Mouse (Mus musculus) G1E-ER4 (cell line): Measurements from ENCODE around the gene Slit3. TPM values are rescaled to one million over a fixed set of nuclear protein-coding genes. Genes with fewer than 3 reads are reported as not detected.

Experiments
- GATA1 ChIP-seq: IDR thresholded peaks from one replicate; pipeline ENCODE4 v1.8.0; 2012; ENCODE audit warnings: low read length, inconsistent platforms
- polyA plus RNA-seq: library from polyadenylated mRNA; stranded (reverse); fragments of >175 nt; gene quantifications from 2 replicates; pipeline ENCODE4 v1.2.3, GENCODE M21; 2012

The Slit3 gene
- polyA plus RNA-seq, 1 experiment, result not detected

GRCm38 (mm10) chr11:35155281-35155680 lies 34.3 kb downstream of the Slit3 start:
- no peak for TF ChIP-seq GATA1

DNA sequence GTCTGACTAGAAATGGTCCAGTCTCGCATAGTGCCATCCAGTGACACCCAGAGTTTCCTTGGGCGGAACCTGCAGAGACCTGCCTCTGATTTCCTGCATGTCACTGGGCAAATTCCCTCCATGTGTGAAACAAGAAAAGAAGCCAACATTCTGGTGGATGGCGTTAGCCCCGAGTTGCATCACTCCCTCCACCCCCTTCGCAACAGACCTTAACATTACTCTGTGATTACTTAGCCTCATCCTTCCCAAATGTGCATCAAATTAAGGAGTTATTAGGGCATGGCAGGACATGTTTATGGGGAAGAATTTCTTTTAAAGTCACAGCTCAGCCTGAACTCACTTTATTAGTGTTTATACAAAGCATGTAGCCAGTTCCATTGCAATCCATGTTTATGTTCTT lies 35.7 kb downstream of the Slit3 start:
- TF ChIP-seq GATA1, result no peak

GRCm38 (mm10) chr11:35160682-35161211 lies 39.7 kb downstream of the Slit3 start:
- no peak for TF ChIP-seq GATA1

DNA sequence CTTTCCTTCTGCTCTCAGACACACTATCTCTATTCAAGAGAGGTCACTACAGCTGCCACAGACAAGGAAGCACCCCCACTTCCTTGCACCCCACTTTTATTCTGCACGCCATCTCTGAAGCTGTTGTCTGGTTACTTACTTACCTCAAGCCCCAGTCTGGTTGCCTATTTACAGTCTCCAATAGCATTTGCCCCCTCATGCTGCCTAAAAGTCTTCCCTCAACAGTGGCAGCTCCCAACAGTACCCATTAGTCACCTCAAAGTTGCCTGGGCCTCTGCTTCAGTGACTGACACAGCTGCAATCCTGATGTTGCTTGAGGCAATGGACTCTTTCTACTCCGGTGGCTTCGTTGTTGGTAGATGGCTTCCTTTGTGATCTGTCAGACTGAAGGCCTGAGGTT lies 42.4 kb downstream of the Slit3 start:
- no peak for TF ChIP-seq GATA1

- TF ChIP-seq GATA1, result no peak
Observed at GRCm38 (mm10) chr11:35167176-35167575, 46.2 kb downstream of the Slit3 start.

DNA sequence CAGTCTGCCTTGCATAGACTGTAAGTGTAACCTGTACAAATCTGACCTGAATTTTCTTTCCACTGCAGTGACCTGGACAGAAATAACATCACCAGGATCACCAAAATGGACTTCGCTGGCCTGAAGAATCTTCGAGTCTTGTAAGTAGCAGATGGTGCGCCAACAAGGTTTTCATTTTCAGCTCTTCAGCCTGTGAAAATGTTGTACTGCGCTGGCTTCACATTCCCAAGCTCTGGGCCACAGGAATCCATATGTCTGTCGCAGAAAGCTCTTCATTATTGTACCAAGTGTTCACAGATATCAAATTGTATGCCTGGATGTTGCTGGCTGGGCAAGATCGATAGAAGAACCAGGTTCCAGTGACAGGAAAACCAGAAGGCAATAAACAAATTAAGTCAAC lies 50.5 kb downstream of the Slit3 start:
- no peak for TF ChIP-seq GATA1

DNA sequence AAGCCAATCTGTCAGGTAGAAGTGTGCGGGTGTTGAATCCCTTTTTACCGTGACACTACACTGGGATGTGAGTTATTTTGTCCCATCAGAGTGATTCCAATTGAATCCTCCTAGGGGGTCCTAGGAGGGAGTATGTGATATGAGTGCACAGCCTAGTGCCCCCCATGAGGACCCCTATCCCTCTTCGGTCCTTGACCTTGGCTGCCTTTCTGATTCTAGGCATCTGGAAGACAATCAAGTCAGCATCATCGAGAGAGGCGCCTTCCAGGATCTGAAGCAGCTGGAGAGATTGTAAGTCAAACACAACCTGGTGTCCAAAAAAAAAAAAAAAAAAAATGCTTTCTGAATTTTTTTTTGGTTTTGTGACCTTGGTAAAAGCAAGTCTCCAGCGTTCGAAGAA lies 56.5 kb downstream of the Slit3 start:
- TF ChIP-seq GATA1, result no peak

- TF ChIP-seq GATA1, result no peak
Observed at GRCm38 (mm10) chr11:35178144-35178817, 57.3 kb downstream of the Slit3 start.

- TF ChIP-seq GATA1, result no peak
Observed at GRCm38 (mm10) chr11:35179305-35179704, 58.3 kb downstream of the Slit3 start.

DNA sequence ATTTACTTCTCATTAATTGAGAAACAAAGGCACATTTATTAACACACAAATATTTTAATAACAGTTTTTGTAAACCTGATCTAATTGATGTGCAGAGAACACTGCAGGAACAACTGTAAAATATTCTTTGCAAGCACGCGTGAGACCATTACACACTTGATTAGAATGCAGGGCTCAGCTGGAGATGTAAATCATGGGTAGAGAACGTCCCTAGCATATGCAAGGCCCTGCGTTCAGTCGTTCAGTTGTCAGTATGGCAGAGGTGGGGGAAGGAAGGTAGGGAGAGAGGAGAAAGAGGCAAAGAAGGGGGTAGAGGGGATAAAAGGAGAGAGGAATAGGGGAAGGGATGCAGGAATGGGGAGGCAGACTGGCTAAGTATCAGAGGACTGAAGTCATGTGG lies 61.9 kb downstream of the Slit3 start:
- TF ChIP-seq GATA1, result no peak

- TF ChIP-seq GATA1, result no peak
Observed at GRCm38 (mm10) chr11:35194826-35195225, 73.8 kb downstream of the Slit3 start.

DNA sequence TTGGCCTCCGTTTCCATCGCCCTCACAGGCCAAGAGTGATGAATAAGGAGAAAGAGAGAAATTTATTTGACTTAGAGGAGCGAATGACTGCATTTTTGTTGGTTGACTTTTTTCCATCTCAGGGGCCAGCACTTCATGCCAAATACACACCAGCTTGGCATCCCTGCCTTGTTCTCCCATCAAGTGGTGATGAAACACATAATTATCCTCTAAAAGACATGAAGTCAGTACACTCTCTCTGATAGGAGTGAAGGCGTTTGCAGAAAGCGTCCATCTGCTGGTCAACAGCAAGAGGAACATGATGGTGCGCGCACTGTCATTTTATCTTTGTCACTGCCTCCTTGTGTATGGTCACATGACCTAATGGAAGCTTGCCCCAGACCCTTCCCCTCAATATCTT lies 75.8 kb downstream of the Slit3 start:
- no peak for TF ChIP-seq GATA1

- TF ChIP-seq GATA1, result no peak
Observed at GRCm38 (mm10) chr11:35198537-35199088, 77.6 kb downstream of the Slit3 start.

GRCm38 (mm10) chr11:35202332-35202731 lies 81.3 kb downstream of the Slit3 start:
- no peak for TF ChIP-seq GATA1

- no peak for TF ChIP-seq GATA1
Observed at GRCm38 (mm10) chr11:35203673-35204072, 82.6 kb downstream of the Slit3 start.

DNA sequence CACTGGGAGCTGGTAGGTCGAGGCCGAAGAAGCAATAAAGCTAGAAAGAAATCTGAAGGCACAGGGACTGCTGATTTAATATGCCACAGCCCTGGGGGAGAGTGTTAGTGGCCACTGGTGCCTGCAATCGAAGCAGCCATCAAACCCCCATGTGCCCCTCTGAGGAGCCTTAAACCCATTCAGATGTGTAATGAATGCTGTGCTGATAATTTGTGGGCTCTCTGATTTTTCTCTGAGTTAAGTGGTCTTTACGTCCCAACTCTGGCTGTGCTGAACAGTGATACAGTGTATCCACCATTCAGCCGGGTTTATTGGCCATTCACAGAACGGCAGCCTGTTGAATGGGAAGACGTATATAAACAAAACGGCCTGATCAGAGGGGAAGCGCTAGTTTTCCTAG lies 83.1 kb downstream of the Slit3 start:
- no peak for TF ChIP-seq GATA1

DNA sequence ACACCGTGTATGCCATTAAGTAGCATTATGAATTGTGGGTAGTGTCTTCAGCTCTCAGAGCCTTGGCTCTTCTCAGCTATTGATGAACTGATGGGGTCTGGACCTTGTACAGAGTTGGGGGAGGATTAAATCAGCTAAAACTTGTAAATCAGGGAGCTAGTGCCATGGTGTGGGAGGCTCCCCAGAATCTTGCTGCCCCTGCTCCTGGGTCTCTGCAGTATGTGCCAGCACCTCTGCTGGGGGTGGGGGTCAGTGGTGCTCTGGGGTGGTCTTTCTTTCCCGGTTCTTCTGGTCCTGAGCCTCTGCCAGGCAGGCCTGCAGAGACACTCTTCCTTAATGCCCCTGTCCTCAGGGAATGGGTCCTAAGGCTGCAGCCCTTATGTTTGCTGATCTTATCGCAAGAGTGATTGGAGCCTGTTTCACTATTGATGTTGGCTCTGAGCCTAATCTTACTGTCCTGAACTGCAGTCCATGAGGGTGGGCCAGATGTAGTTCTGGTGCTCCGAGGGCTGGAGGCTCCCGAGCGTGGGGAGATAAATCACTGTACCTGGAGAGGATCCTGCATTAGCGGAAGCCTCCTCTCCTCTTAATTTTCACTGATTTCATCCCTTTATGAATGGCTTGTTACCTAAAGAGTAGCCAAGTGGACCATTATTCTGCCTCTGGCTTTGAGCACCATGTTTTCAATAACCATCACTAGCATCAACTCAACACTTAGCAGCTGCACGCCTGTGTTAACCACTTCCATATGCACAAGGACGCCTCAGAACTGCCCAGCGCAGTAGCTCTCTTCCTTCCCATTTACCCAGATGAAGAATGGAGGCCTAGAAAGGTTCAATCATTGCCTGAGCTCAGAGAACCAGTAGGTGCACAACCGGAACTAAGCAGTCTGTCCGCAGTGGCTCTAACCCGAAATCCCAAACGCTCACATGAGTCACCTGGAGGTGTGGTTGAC lies 90.0 kb downstream of the Slit3 start:
- no peak for TF ChIP-seq GATA1
